Mouse (Mus musculus) urinary bladder, postnatal 10 days (tissue): ENCODE data around the gene Cpa5.

Experiments used
- DNase-seq: peaks from one replicate; pipeline ENCODE4 v3.0.0; 2022; ENCODE audit warnings: low spot score

Cpa5 gene

DNA sequence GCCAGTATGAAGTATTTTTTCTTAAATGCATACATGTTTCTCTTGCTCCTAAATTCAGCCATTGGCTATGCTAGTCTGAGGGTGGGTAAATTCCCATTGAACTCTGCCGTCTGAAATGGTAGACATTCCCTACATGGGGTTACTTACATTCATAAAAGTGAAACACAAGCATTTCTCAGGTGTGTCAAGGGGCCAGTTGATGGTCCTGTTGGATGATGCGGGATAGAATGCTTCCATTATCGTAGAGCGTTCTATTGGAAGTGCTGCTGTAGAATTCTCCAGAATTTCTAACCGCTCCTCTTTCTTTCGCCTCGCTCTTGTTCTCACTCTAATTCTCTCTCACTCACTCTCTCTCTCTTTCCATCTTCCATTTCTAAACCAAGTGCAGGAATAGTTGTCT lies at the start of gene Cpa5:
TSS of gene Cpa5 (plus strand) at position 301 of the 400 bp plus-strand sequence.
- DNase-seq: no peak

DNA sequence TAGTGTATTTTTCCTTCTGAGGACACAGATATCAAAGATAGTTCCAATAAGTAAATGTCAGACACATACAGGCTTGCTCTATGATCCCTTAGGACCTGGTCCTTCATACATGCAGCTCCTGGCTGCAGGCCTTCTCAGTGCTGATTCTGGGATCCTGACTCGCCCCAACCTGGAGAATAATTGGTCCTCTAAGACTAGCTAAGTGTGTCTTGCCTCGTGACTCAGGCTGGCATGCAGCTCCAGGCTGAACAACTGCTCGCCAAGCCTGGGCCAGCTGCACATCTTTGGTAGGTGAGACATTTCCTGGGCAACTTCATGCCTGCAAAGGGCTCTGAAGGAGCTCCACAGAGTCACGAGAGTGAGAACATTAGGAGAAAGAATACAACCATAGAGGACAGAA lies 48.7 kb upstream of the Cpa5 start:
- no peak for DNase-seq

DNA sequence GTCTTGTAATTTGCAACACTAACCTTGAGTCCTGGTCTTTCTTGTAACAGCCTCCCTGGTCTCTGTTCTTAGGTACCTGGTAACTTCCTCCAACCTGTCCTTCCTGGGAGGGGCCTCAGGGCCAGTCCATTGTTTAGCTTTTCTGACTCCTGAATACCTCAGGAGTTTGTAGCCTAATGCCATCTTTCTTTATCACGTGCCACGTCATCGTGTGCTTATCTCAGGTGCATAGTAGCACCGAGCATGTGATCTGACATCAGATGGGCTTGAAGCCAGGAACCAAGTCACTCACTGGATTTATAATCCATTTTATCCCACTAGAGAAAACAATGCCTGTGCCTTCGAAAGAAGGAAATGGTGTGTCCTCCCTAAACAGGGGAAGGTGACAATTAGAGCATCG lies 47.2 kb upstream of the Cpa5 start:
- no peak for DNase-seq

DNA sequence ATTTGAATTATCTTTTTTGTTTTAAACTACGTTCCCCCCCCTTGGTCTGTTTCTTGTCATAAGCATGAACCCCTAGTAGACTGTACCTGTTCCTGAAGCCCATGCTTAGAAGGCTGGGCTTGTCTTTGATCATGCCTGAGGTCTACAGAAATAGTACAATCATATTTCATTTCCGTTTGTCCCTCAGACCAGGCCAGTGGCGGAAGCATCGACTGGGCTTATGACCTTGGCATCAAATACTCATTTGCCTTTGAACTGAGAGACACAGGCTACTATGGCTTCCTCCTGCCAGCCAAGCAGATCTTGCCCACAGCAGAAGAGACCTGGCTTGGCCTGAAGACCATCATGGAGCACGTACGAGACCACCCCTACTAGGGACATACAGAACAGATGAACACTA lies 46.8 kb upstream of the Cpa5 start:
- DNase-seq: no peak

DNA sequence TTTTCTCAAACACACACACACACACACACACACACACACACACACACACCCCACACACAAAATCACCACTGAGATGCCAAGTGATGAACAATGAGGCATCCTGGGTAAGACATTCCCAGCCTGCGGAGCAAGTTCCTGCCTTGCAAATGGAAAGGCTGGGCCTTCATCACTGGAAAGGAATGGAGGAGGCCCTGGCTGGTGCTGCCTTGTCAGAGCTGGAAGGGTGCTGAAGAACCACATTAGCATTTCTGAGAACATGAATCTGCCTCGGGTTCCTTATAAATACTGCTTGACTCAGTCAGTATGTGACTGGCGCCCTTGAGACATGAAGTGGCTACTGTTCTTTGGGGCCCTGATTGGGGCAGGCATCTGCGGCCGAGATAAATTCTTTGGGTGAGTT lies 42.7 kb upstream of the Cpa5 start, which contains the start of gene Cpa4:
TSS of gene Cpa4 (plus strand) at position 301 of the 400 bp plus-strand sequence.
- no peak for DNase-seq

DNA sequence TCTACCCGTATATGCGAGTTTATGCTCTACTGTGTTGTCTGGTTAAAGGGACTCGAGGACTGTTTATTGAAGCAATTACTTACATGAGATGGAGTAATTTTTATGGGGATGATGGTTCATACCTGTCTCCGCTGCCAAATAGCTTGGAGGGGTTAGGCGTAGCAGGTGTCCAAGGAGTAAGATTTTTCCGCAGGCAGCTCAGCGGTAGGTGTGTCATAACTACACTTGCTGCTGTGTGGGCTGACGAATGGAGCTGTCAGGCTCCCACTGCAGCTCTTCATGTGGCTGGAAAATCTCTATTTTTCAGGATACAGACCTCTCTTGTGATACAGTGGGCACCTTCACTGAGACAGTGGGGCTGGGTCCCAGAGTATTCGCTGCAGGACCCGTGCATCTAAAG lies 41.5 kb upstream of the Cpa5 start:
- no peak for DNase-seq

DNA sequence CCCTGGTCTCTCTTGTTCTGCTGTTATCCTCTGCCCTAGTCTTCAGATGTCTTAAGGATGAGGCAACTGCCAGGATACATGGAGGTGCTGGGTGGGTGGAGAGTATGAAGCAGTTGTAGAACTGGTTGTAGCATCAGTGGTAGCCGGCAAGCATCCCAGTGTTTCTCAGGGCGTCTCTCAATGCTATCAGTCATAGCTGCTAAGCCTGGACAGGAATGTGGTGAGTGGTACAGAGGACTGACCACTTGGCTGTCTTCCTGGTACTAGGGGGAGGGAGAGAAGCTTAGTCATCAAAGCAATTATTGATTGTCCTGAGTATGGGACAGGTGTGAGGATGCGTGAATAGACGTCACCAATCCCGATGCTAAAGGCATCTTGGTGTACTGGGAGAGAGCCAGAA lies 40.8 kb upstream of the Cpa5 start:
- DNase-seq: no peak

DNA sequence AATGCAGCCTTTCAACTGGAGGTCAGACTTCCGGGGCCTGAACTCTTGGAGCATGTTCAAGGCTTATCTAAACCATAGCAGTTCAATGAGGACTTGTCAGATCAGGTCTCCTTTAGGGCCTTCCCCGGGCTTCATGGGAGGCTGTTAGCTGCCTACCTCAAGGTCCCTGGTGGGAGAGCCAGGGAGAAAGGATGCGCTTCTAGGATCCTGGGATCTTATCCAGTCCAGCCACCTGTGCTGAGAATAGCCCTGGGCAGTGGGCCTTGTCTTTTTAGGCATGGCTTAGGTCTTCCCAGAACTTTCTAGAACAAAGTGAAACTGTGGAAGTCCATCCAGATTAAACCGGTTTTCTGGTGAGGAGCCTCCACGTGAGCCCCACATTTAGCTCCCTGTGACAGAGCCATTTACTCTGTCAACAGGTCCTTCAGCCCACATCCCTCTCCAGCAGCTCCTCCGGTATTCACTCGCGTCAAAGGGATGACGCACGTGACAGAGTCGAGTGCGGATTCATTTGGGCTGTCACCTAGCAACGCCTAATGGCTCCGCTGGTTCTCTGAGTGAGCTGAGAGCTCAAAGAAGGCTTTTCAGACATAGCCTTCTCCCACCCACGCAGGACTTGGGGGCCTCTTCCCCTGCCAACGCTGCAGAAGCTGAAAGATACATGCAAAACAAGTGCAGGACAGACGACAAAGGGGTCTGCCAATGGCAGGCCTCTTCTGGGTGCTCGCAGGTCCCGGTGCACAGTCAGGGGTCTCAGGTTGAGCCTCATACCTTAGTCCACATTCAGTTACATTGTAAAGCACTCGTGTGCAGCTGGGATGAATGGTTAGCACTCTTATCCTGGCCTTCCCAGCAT lies 38.1 kb upstream of the Cpa5 start:
- no peak for DNase-seq

DNA sequence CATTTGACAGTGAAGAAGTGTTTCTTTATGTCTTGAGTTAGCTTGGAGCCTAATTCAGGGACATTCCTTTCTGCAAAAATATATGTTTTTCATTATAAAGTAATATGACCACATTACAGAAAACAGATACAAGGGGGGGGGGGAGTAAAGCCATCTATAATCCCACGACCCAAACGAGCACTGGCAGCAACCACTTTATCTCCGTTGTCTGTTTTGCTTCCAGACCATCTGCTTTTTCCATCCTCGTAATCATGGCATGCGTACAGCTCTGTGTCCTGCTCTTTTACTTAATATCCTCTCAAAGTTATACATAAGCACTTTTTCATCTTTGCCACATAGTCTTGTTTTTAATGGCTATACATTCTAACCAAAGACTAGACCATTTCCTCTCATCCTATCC lies 37.4 kb upstream of the Cpa5 start:
- no peak for DNase-seq

DNA sequence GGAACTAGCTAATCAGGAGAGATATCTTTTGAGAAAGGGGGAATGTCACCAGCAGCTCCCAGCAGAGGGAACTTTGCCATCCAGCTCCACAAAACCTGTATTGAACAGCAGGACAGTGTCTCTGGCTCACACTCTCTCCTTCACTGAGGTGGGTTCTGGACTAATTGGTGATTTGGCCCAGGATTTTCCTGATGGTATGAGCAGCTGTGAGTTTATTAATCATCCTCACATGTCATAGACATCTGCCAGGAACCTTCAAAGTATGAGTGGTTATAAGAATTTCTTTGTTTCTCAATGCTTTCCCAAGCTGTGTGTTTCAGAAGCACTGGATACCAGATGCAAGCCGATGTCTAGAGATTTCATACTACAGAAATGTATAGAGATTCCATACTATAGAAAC lies 35.9 kb upstream of the Cpa5 start:
- no peak for DNase-seq

DNA sequence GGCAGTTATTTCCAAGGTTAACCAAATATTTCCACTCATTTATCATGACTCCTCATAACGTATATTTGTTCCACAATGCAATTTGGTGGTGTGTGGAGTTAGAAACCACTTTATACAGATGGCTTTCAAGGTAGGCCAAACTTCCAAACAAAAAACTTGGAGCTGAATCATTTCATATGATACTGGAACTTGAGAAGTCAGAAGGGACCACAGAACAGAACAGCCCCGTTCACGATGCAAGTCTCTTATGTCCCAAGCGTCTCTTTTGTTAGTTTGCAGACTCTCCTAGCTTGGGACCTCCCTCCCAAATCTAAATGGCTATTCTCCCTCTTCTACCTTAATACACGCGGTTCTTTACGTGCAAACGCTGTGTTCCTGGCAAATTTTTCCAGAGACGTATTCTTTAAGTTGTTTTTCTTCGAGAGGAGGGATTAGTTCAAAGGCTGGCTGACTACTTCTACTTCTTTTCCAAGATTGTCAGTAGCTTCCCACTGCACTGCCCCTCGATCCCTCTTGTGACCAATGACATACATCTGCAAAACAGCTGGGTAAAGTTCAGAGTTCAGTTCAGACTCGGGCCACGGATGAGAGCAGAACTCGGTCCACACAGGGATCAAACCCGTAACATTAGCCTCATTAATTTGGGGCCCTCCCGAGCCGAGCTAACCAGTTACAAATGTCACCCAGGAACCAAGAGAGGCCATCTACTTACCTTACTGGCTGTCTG lies 34.2 kb upstream of the Cpa5 start:
- DNase-seq: no peak

DNA sequence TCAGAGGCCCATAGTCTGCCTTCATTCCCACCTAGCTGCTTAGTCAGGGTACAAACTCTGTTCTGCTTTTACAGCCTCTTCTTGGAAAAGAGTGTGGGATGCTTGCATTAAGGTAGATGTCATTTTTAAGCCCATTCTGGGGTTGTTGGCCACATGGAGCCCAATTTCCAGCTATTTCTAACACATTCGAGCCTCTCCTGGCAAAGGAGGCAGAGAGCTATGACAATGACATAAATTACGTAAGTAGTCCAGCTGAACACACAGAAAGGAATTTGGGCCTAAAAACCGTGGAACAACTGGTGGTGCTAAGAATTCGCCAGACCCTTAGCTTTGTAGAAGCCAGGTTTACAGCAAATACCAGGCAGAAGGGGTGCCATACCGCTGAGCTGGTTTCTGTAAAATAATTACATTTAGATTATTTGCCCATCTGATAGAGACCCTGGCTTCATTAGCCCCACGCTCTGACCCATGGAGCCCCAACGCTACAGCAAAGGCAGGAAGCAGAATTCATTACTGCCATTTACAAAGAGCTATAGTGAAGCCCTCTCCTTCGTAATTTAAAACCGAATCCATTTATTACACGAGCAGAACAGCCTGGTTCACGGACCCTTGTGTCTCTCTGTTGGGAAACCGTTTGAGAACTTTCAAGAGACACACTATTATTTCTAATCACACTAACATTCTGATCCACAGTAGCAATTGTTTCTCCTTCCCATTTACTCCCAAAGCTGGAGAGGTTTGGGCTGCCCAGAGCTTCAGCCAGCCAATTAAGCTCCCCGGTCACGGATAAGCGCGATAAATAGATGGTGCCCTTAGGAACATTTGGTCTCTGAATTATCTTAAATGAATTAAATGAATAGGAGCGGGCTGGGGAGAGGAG lies 30.6 kb upstream of the Cpa5 start:
- DNase-seq: no peak

DNA sequence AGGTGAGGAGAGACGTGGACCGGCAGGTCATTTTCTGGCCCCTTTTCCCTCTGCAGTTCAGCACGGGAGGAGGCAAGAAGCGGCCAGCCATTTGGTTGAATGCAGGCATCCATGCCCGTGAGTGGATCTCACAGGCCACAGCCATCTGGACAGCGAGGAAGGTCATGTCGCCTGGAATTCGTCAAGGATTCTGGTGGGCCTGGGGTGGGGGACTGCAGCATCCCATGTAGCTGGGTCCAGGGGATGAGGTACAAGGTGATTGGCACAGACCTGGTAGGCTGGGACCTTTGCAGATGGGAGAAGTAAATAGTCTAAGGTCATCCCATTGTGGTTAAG lies 30.0 kb upstream of the Cpa5 start:
- DNase-seq: no peak

DNA sequence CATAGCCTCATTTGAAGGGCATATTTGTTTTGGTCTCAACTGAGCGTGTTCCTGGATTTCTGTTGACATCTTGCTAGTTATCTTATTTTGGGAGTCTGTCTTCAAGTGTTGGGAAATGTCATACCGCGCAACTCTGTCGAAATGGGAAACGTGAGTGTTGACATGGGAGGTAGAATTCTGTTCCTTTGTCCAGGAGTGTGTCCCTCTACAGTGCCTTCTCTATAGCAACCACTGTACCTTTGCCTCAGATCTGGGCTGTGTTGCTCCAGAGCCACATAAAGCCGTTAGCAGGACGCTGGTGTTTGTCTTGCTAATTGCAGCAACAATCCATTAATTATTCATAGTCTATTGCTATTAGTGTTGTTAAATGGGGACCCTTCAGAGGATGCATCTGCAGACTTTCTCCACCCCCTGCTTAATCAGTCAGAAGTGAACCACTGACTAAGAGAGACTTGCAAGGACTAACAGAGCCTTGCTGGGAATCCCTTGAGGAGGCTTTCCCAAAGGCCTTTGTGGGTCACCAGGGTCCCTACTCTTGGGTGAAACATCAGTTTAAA lies 23.8 kb upstream of the Cpa5 start:
- no peak for DNase-seq

DNA sequence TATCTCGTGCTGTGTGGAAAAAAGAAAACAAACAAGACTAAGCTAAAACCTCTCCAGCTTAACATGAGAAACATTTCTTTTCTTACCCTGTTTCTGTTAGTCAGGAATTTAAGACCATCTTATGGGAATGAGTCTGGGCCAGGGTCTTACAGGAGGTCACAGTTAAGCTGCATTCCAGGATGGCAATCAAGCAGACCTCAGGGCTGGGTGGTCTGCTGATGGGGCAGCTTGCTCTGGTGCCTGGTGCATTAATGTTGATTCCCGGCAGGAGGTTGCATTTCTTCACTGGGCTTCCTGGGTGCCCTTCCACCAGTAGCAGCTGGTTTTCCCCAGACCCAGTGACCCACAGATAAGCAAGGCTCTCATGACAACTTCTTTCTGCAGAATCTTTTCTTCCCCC lies 21.0 kb upstream of the Cpa5 start:
- no peak for DNase-seq

DNA sequence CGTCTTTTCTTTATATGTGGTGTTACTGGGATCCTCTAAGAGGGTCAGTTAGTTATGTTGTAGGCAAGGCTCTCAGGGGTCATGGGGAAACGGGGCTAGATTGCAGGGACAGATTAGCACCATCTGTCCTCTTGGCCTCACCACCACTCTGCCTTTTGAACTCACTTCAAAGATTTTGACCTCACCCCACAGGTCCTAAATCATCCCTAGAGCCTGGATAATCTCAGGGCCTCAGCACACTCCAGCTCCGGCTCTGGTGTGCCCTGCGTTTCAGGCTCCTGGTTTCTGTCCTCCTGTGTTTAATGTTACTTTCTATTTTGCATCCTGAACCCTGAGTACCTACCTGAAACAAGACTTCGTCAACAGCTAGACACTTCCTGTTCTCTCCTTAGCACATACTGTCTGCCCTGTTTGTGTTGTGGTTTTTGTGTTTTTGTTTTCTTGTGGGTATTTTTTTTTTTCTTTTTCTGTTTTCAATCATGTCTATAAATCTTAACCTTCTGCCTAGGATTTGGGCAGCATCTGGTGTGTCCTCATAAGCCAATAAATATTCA lies 18.9 kb upstream of the Cpa5 start:
- no peak for DNase-seq

DNA sequence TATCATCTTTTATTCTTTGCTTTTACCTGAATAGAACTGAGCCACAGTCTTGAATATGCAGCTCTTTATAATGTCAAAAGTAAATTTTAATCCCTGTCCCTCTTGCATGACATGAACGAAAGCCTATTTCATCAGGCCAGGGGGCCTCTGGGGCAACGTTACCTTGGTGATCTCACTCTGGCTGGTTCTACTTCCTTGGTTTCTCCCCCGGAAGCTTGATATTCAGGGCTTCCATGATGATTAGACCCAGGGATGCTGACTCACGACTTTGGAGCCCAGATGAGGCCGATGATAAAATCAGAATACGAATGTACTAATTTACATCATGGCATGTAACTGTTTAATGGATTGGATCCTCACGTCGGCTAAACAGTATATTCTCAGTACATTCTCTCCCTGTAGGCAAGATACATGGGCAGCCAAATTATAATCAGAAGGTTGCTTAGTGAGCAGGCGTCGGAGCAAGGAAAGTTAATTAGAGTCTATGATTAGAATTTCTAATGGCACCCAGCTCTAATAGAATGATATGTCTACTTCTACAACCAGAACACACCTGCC lies 18.3 kb upstream of the Cpa5 start:
- no peak for DNase-seq

DNA sequence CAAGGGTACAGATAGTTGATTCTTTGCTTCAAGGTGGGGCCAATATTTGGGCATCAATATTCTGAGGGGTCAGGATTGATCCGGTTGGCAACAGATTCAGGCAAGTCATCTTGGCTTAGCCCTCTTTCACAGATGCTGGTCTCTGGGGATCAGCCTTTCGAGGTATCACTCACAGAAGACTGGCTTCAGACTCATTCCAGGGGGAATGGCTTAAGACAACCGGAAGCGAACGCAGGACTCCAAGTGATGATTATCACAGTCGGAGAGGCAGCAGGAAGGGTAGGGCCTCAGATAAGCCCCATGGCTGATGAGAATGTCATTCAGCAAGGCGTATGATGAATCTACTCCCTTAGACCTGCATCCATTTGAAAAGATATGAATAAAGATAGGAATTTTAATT lies 16.4 kb upstream of the Cpa5 start:
- no peak for DNase-seq

DNA sequence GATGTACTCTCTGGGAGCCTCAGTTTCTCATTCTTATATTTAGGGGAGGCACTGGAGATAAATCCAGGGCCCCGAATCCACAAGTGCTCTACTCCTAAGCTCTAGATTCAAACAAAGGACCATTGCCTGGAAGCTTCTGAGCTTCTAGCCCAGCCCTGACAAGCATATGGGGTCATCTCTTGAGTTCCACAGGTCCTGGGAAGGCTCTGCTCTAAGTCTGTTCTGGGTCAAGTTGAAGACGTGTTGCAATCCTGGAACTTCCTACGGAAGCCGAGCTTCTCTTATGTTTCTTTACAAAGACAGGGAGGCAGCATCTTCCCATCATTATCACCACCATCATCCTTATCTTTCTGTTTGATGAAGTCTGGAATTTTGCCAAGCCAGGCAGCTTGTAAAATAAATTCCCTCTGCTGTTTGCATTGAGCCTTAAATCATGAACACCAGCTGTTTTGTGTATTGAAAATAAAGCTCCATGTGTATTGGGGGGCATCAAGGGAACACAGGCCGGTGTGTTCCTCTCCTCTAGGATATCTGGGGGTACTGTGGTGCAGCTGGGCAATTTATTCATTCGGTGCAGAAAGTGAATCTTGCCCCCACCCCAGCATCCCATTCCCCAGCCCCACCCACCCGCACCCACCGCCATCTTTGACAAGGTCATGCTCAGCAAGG lies 14.4 kb upstream of the Cpa5 start:
- no peak for DNase-seq

DNA sequence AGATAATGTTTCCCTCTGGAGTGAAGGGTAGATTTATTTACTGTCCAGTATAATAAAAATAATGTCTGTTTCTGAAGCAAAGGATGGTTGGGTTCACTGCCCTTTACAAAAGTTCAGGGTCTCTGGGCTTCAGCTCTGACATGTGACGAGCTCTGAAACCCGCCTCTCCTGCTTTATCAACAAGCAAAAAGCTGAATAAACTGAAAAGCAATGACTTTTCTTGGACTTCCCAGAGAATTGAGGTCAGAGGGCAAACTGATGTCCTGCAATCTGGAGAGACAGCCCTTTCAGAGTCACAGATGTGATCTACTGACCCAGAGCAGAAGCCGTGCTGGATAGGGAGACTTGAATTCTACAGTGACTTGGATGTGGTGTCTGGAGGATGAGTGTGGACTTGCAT lies 10.8 kb upstream of the Cpa5 start:
- DNase-seq: no peak

DNA sequence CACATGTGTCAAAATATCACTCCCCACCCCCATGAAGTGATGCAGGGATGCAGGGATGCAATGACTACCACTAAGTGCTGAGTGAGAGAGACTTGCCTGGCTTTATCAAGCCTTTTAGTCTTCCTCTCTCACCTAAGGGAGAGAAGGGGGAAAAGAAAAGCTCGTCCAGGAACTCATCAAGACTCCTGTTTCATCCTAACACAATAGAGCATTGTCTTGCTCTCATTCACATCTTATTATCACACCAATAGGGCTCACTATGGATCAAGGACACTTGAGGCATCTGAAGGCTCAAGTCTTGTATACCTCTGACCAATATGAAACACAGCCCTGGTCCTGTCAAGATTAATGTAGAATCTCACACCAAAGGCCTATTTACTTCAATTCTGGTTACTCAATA lies 9.8 kb upstream of the Cpa5 start:
- DNase-seq: no peak
